Mouse (Mus musculus): ENCODE measurements around the gene Olfr648. TPM values are rescaled to one million over a fixed set of nuclear protein-coding genes. Genes with fewer than 3 reads are reported as not detected.

The Olfr648 gene
- polyA plus RNA-seq, 1 experiment from 2014 or later, result 0.12 TPM

- H3K4me2 ChIP-seq, result no peak overlapping the region
- no peaks in the 10 kb centered on the region for H3K4me1 ChIP-seq
- H3K36me3 ChIP-seq, result no peaks in the 10 kb centered on the region
- WGBS, result 71% methylated on average over 1 of the region's 1 CpGs
- no peak overlapping the region for H3K27ac ChIP-seq (replicated peaks)
- H3K4me3 ChIP-seq, result no peak overlapping the region
- no peak overlapping the region for H3K9ac ChIP-seq
- H3K27me3 ChIP-seq (replicated peaks), result no peaks in the 10 kb centered on the region
- H3K9me3 ChIP-seq, result no peaks in the 10 kb centered on the region
- ATAC-seq (ENCODE audit: extremely low read depth, insufficient number of reproducible peaks, low FRiP score, low TSS enrichment), result no peak
These were observed 8.1 kb downstream of the Olfr648 start for GRCm38 (mm10) chr7:104175085-104175484.

- Histone ChIP-seq H3K9me3 (no peaks in the 10 kb centered on the region), H3K4me2 (no peak overlapping the region), H3K4me3 (no peak overlapping the region), H3K9ac (no peak overlapping the region), H3K36me3 (no peaks in the 10 kb centered on the region), H3K27me3 (replicated peaks) (no peaks in the 10 kb centered on the region), H3K27ac (replicated peaks) (no peak overlapping the region), H3K4me1 (no peaks in the 10 kb centered on the region)
- WGBS, result 60% methylated on average over 6 of the region's 6 CpGs
- ATAC-seq (ENCODE audit: extremely low read depth, insufficient number of reproducible peaks, low FRiP score, low TSS enrichment), result no peak
These were observed 13.5 kb downstream of the Olfr648 start for GRCm38 (mm10) chr7:104169634-104170204.

- Histone ChIP-seq H3K4me2 (no peak overlapping the region), H3K4me1 (no peaks in the 10 kb centered on the region), H3K9ac (no peak overlapping the region), H3K27ac (replicated peaks) (no peak overlapping the region), H3K9me3 (no peaks in the 10 kb centered on the region), H3K36me3 (no peaks in the 10 kb centered on the region), H3K27me3 (replicated peaks) (no peaks in the 10 kb centered on the region), H3K4me3 (no peak overlapping the region)
- no peak for ATAC-seq (ENCODE audit: extremely low read depth, insufficient number of reproducible peaks, low FRiP score, low TSS enrichment)
- WGBS, result 75% methylated on average over 6 of the region's 6 CpGs
These were observed 16.1 kb downstream of the Olfr648 start for GRCm38 (mm10) chr7:104167105-104167504.

GRCm38 (mm10) chr7:104150456-104150855, 32.7 kb downstream of the Olfr648 start, which contains the start of gene Ubqlnl:
Ubqlnl (minus strand) TSS chr7:104150556.
- Histone ChIP-seq H3K9me3 (no peaks in the 10 kb centered on the region), H3K36me3 (no peaks in the 10 kb centered on the region), H3K4me2 (no peak within 1 kb of the TSS), H3K27ac (replicated peaks) (no peak within 1 kb of the TSS), H3K4me3 (no peak within 1 kb of the TSS), H3K9ac (no peak within 1 kb of the TSS), H3K27me3 (replicated peaks) (no peaks in the 10 kb centered on the region), H3K4me1 (no peaks in the 10 kb centered on the region)
- ATAC-seq (ENCODE audit: extremely low read depth, insufficient number of reproducible peaks, low FRiP score, low TSS enrichment), result no peak
- WGBS, result 81% methylated on average over 2 of the region's 2 CpGs

GRCm38 (mm10) chr7:104143179-104143578, 40.0 kb downstream of the Olfr648 start, which contains the start of gene Ubqln3:
Ubqln3 (minus strand) TSS chr7:104143279.
- ATAC-seq (ENCODE audit: extremely low read depth, insufficient number of reproducible peaks, low FRiP score, low TSS enrichment), result no peak
- Histone ChIP-seq H3K27me3 (replicated peaks) (no peaks in the 10 kb centered on the region), H3K4me1 (no peaks in the 10 kb centered on the region), H3K27ac (replicated peaks) (no peak within 1 kb of the TSS), H3K9me3 (no peaks in the 10 kb centered on the region), H3K9ac (no peak within 1 kb of the TSS), H3K4me3 (no peak within 1 kb of the TSS), H3K36me3 (no peaks in the 10 kb centered on the region), H3K4me2 (no peak within 1 kb of the TSS)
- 61% methylated on average over 3 of the region's 3 CpGs for WGBS

GRCm38 (mm10) chr7:104137305-104137704, 45.9 kb downstream of the Olfr648 start, which contains the start of gene Olfr643:
Olfr643 (minus strand) TSS chr7:104137405.
- no peak within 1 kb of the TSS for H3K4me3 ChIP-seq
- 80% methylated on average over 5 of the region's 5 CpGs for WGBS
- no peaks in the 10 kb centered on the region for H3K4me1 ChIP-seq
- H3K9me3 ChIP-seq, result no peaks in the 10 kb centered on the region
- no peak within 1 kb of the TSS for H3K27ac ChIP-seq (replicated peaks)
- H3K27me3 ChIP-seq (replicated peaks), result no peaks in the 10 kb centered on the region
- H3K36me3 ChIP-seq, result no peaks in the 10 kb centered on the region
- no peak for ATAC-seq (ENCODE audit: extremely low read depth, insufficient number of reproducible peaks, low FRiP score, low TSS enrichment)
- H3K4me2 ChIP-seq, result no peak within 1 kb of the TSS
- no peak within 1 kb of the TSS for H3K9ac ChIP-seq

- Histone ChIP-seq H3K27me3 (replicated peaks) (no peaks in the 10 kb centered on the region), H3K4me1 (no peaks in the 10 kb centered on the region), H3K27ac (replicated peaks) (no peak within 1 kb of the TSS), H3K36me3 (no peaks in the 10 kb centered on the region), H3K4me2 (no peak within 1 kb of the TSS), H3K9me3 (no peaks in the 10 kb centered on the region), H3K4me3 (no peak within 1 kb of the TSS), H3K9ac (no peak within 1 kb of the TSS)
- 84% methylated on average over 5 of the region's 5 CpGs for WGBS
- ATAC-seq (ENCODE audit: extremely low read depth, insufficient number of reproducible peaks, low FRiP score, low TSS enrichment), result no peak
These were observed 53.5 kb downstream of the Olfr648 start, which contains the start of gene Ubqln5 for GRCm38 (mm10) chr7:104129726-104130125. Ubqln5 (minus strand) TSS chr7:104129826.

Other genes starting within 250 kb of the Olfr648 start
- not detected in 2 replicates for gene Olfr632, start 249.0 kb downstream of the Olfr648 start, polyA plus RNA-seq (2015; fragmentation: Nextera tagmentation; extraction: Ambion mirVana)
- gene Olfr633, start 239.0 kb downstream of the Olfr648 start, polyA plus RNA-seq (2015; fragmentation: Nextera tagmentation; extraction: Ambion mirVana), result not detected in 2 replicates
- not detected in 2 replicates for gene Olfr635, start 212.2 kb downstream of the Olfr648 start, polyA plus RNA-seq (2015; fragmentation: Nextera tagmentation; extraction: Ambion mirVana)
- gene Olfr638, start 184.6 kb downstream of the Olfr648 start, polyA plus RNA-seq (2015; fragmentation: Nextera tagmentation; extraction: Ambion mirVana), result not detected in 2 replicates
- gene Olfr639, start 166.1 kb downstream of the Olfr648 start, polyA plus RNA-seq (2015; fragmentation: Nextera tagmentation; extraction: Ambion mirVana), result not detected in 2 replicates
- not detected in 2 replicates for gene Olfr640, start 157.8 kb downstream of the Olfr648 start, polyA plus RNA-seq (2015; fragmentation: Nextera tagmentation; extraction: Ambion mirVana)
- not detected in 2 replicates for gene Olfr641, start 147.9 kb downstream of the Olfr648 start, polyA plus RNA-seq (2015; fragmentation: Nextera tagmentation; extraction: Ambion mirVana)
- gene Olfr642, start 130.7 kb downstream of the Olfr648 start, polyA plus RNA-seq (2015; fragmentation: Nextera tagmentation; extraction: Ambion mirVana), result not detected in 2 replicates
- not detected in 2 replicates for gene 4930516K23Rik, start 121.9 kb downstream of the Olfr648 start, polyA plus RNA-seq (2015; fragmentation: Nextera tagmentation; extraction: Ambion mirVana)
- gene Olfr644, start 111.5 kb downstream of the Olfr648 start, polyA plus RNA-seq (2015; fragmentation: Nextera tagmentation; extraction: Ambion mirVana), result not detected in 2 replicates
- gene Olfr645, start 97.9 kb downstream of the Olfr648 start, polyA plus RNA-seq (2015; fragmentation: Nextera tagmentation; extraction: Ambion mirVana), result not detected in 2 replicates
- gene Olfr646, start 78.5 kb downstream of the Olfr648 start, polyA plus RNA-seq (2015; fragmentation: Nextera tagmentation; extraction: Ambion mirVana), result not detected in 2 replicates
- not detected in 2 replicates for gene Ubqln5, start 53.6 kb downstream of the Olfr648 start, polyA plus RNA-seq (2015; fragmentation: Nextera tagmentation; extraction: Ambion mirVana)
- gene Olfr643, start 46.0 kb downstream of the Olfr648 start, polyA plus RNA-seq (2015; fragmentation: Nextera tagmentation; extraction: Ambion mirVana), result not detected in 2 replicates
- gene Ubqln3, start 40.1 kb downstream of the Olfr648 start, polyA plus RNA-seq (2015; fragmentation: Nextera tagmentation; extraction: Ambion mirVana), result not detected in 2 replicates
- not detected in 2 replicates for gene Ubqlnl, start 32.8 kb downstream of the Olfr648 start, polyA plus RNA-seq (2015; fragmentation: Nextera tagmentation; extraction: Ambion mirVana)
- not detected in 2 replicates for gene Olfm5, start 18.6 kb downstream of the Olfr648 start, polyA plus RNA-seq (2015; fragmentation: Nextera tagmentation; extraction: Ambion mirVana)
- gene Olfr649, start 12.6 kb upstream of the Olfr648 start, polyA plus RNA-seq (2015; fragmentation: Nextera tagmentation; extraction: Ambion mirVana), result not detected in 2 replicates
- gene Trim6, start 35.4 kb upstream of the Olfr648 start, polyA plus RNA-seq (2015; fragmentation: Nextera tagmentation; extraction: Ambion mirVana), result 2.8 TPM in 2 replicates
- 2.1 and 2.4 TPM in 2 replicates for gene Trim34a, start 61.1 kb upstream of the Olfr648 start, polyA plus RNA-seq (2015; fragmentation: Nextera tagmentation; extraction: Ambion mirVana)
- 0.57 TPM in 2 replicates for gene Trim5, start 104.7 kb upstream of the Olfr648 start, polyA plus RNA-seq (2015; fragmentation: Nextera tagmentation; extraction: Ambion mirVana)
- gene Trim12a, start 132.1 kb upstream of the Olfr648 start, polyA plus RNA-seq (2015; fragmentation: Nextera tagmentation; extraction: Ambion mirVana), result 7.6 and 8.8 TPM in 2 replicates
- gene Trim34b, start 146.1 kb upstream of the Olfr648 start, polyA plus RNA-seq (2015; fragmentation: Nextera tagmentation; extraction: Ambion mirVana), result 0.13 TPM in 1 of 2 replicates, not detected in the other
- gene Trim12c, start 170.0 kb upstream of the Olfr648 start, polyA plus RNA-seq (2015; fragmentation: Nextera tagmentation; extraction: Ambion mirVana), result 2.3 and 2.6 TPM in 2 replicates
- gene Trim30b, start 186.5 kb upstream of the Olfr648 start, polyA plus RNA-seq (2015; fragmentation: Nextera tagmentation; extraction: Ambion mirVana), result 0.20 and 0.22 TPM in 2 replicates
- gene Trim30c, start 217.4 kb upstream of the Olfr648 start, polyA plus RNA-seq (2015; fragmentation: Nextera tagmentation; extraction: Ambion mirVana), result 0.11 and 0.16 TPM in 2 replicates